Mouse (Mus musculus) heart, embryonic 11.5 days (tissue): ENCODE measurements around the gene Nfic. TPM values are rescaled to one million over a fixed set of nuclear protein-coding genes. Genes with fewer than 3 reads are reported as not detected.
A peak's percentile ranks its signal among the peaks of the same experiment; 100 is the strongest.

Source experiments
- ATAC-seq: fragments of 200-750 bp; cut with Nextera tagmentation; replicated peaks from 2 replicates; pipeline ENCODE4 v1.8.0; 2017; ENCODE audit warnings: moderate library complexity; ENCODE audit not compliant: insufficient number of reproducible peaks, low FRiP score, low TSS enrichment
- H3K27ac ChIP-seq: fragments of 300-500 bp; sonication (generic); 2 replicates; pipeline ENCODE4 v1.5.1; 2014; ENCODE audit warnings: mild to moderate bottlenecking, low read depth, low read length
- H3K27me3 ChIP-seq: fragments of 300-500 bp; sonication (generic); 2 replicates; pipeline ENCODE4 v1.6.1; 2014; ENCODE audit warnings: mild to moderate bottlenecking, low read length, mixed read lengths; ENCODE audit not compliant: control insufficient read depth, insufficient read depth
- H3K36me3 ChIP-seq: fragments of 300-500 bp; sonication (generic); 2 replicates; pipeline ENCODE4 v1.6.1; 2014; ENCODE audit warnings: mild to moderate bottlenecking, low read length, moderate library complexity, mixed read lengths; ENCODE audit not compliant: control insufficient read depth, insufficient read depth
- H3K4me1 ChIP-seq: fragments of 300-500 bp; sonication (generic); 2 replicates; pipeline ENCODE4 v1.6.1; 2014; ENCODE audit warnings: low read length; ENCODE audit not compliant: control insufficient read depth, insufficient read depth
- H3K4me2 ChIP-seq: fragments of 300-500 bp; sonication (generic); 2 replicates; pipeline ENCODE4 v1.6.1; 2014; ENCODE audit warnings: mild to moderate bottlenecking, moderate library complexity
- H3K4me3 ChIP-seq: fragments of 300-500 bp; sonication (generic); 2 replicates; pipeline ENCODE4 v1.5.1; 2014; ENCODE audit warnings: low read depth, low read length
- H3K9ac ChIP-seq: fragments of 300-500 bp; sonication (generic); 2 replicates; pipeline ENCODE4 v1.6.1; 2014; ENCODE audit warnings: mild to moderate bottlenecking, low read depth, low read length, moderate library complexity
- H3K9me3 ChIP-seq: fragments of 300-500 bp; sonication (generic); replicated peaks from 2 replicates; pipeline ENCODE4 v1.6.1; 2016; ENCODE audit warnings: low read length; ENCODE audit not compliant: control insufficient read depth
- WGBS: fragments of 180-500 bp; shearing (Covaris S2); extraction: QIAGEN DNeasy Blood & Tissue Kit; methylation state at CpG from one replicate; pipeline ENCODE4 v1.1.7; 2014; ENCODE audit not compliant: insufficient replicate concordance; 5-methylcytosine and 5-hydroxymethylcytosine counted together
- polyA plus RNA-seq: library from polyadenylated mRNA; unstranded; fragments of >200 nt; fragmentation: Nextera tagmentation; extraction: Ambion mirVana; gene quantifications from 2 replicates; pipeline ENCODE4 v1.2.1, GENCODE M21; 2014

The Nfic gene
- polyA plus RNA-seq, 1 experiment from 2014 or later = 28.1 TPM

DNA sequence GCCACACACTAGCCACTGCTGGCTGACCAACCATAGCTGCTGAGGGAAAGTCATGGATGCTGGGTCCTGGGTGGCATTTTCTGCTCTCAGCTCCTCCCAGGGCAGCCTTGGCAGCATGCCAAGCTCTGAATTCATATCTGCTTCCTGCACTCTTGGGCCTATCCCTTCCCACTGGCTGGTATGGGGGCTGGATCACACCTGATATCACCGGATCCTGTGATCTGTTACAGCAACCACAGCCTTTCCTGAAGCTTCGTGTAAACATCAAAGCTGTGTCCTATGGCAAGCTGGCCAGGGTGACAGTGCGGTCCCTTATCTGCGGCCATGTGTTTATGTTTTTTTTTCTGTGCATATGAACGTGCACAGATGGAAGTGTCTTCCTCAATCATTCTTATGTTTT, 73.4 kb downstream of the Nfic start:
- H3K4me1 ChIP-seq = peaks cover 31% of the 10 kb centered on the region
- ATAC-seq = no peak
- peak overlapping the region; percentile 57 for H3K27ac ChIP-seq
- peak overlapping the region; percentile 34; the same call in 1 of the 2 replicates for H3K9ac ChIP-seq
- H3K4me3 ChIP-seq = no peak overlapping the region; the same call in 1 of the 2 replicates
- H3K36me3 ChIP-seq = peaks cover 9% of the 10 kb centered on the region
- no peak overlapping the region for H3K4me2 ChIP-seq
- WGBS = 45% methylated on average over 5 of the region's 5 CpGs
- no peaks in the 10 kb centered on the region for H3K9me3 ChIP-seq
- no peaks in the 10 kb centered on the region for H3K27me3 ChIP-seq

- Histone ChIP-seq H3K27ac (no peak overlapping the region), H3K4me3 (no peak overlapping the region), H3K27me3 (no peaks in the 10 kb centered on the region), H3K9ac (no peak overlapping the region), H3K4me2 (no peak overlapping the region), H3K36me3 (no peaks in the 10 kb centered on the region), H3K9me3 (no peaks in the 10 kb centered on the region), H3K4me1 (peaks cover 30% of the 10 kb centered on the region)
- no peak for ATAC-seq
- 88% methylated on average over 6 of the region's 6 CpGs for WGBS
Observed at GRCm38 (mm10) chr10:81379809-81380378, 75.5 kb downstream of the Nfic start.

GRCm38 (mm10) chr10:81379183-81379553, 76.3 kb downstream of the Nfic start:
- Histone ChIP-seq H3K27ac (peak overlapping the region; percentile 77), H3K4me2 (peak overlapping the region; percentile 83), H3K4me1 (peaks cover 29% of the 10 kb centered on the region), H3K9ac (peak overlapping the region; percentile 97), H3K27me3 (no peaks in the 10 kb centered on the region), H3K36me3 (no peaks in the 10 kb centered on the region), H3K4me3 (peak overlapping the region; percentile 93), H3K9me3 (no peaks in the 10 kb centered on the region)
- ATAC-seq = no peak
- WGBS = 58% methylated on average over 3 of the region's 3 CpGs

- peak overlapping the region; percentile 93 for H3K4me3 ChIP-seq
- H3K9ac ChIP-seq = peak overlapping the region; percentile 97
- peaks cover 29% of the 10 kb centered on the region for H3K4me1 ChIP-seq
- H3K27ac ChIP-seq = peak overlapping the region; percentile 77
- under 1% methylated on average over 45 of the region's 46 CpGs for WGBS
- ATAC-seq = peak; percentile 96
- H3K9me3 ChIP-seq = no peaks in the 10 kb centered on the region
- peak overlapping the region; percentile 83 for H3K4me2 ChIP-seq
- H3K36me3 ChIP-seq = no peaks in the 10 kb centered on the region
- no peaks in the 10 kb centered on the region for H3K27me3 ChIP-seq
Observed at GRCm38 (mm10) chr10:81378553-81379182, 76.8 kb downstream of the Nfic start.

GRCm38 (mm10) chr10:81377793-81378552, 77.5 kb downstream of the Nfic start, which contains the start of gene Fzr1:
Gene Fzr1 (minus strand): TSS chr10:81378516.
- WGBS = under 1% methylated on average over 56 of the region's 59 CpGs

GRCm38 (mm10) chr10:81377362-81377664, 78.1 kb downstream of the Nfic start:
- H3K36me3 ChIP-seq = peaks cover 4% of the 10 kb centered on the region; the same call in 1 of the 2 replicates
- peak overlapping the region; percentile 97 for H3K9ac ChIP-seq
- H3K4me2 ChIP-seq = peak overlapping the region; percentile 83
- no peaks in the 10 kb centered on the region for H3K9me3 ChIP-seq
- H3K27ac ChIP-seq = no peak overlapping the region
- peaks cover 26% of the 10 kb centered on the region for H3K4me1 ChIP-seq
- no peaks in the 10 kb centered on the region for H3K27me3 ChIP-seq
- ATAC-seq = no peak
- WGBS = 43% methylated on average over 2 of the region's 2 CpGs
- peak overlapping the region; percentile 93 for H3K4me3 ChIP-seq

More at GRCm38 (mm10) chr10:81377793-81378552, 77.5 kb downstream of the Nfic start, which contains the start of gene Fzr1:
- no peak; the same call in 1 of the 2 replicates for ATAC-seq
- Histone ChIP-seq H3K36me3 (peaks cover 1% of the 10 kb centered on the region; the same call in 1 of the 2 replicates), H3K4me3 (peak within 1 kb of the TSS; percentile 93), H3K27me3 (no peaks in the 10 kb centered on the region), H3K4me2 (peak within 1 kb of the TSS; percentile 83), H3K4me1 (peaks cover 29% of the 10 kb centered on the region), H3K9me3 (no peaks in the 10 kb centered on the region), H3K9ac (peak within 1 kb of the TSS; percentile 97), H3K27ac (peak within 1 kb of the TSS; percentile 79)

GRCm38 (mm10) chr10:81376561-81377361, 78.7 kb downstream of the Nfic start:
- H3K9me3 ChIP-seq = no peaks in the 10 kb centered on the region
- H3K27me3 ChIP-seq = no peaks in the 10 kb centered on the region
- ATAC-seq = no peak
- H3K4me2 ChIP-seq = peak overlapping the region; percentile 83
- 0 out of 2 replicates have a peak overlapping the region, but pooled peaks have one; percentile 18 for H3K27ac ChIP-seq
- 32% methylated on average over 6 of the region's 6 CpGs for WGBS
- peak overlapping the region; percentile 93 for H3K4me3 ChIP-seq
- peak overlapping the region; percentile 97 for H3K9ac ChIP-seq
- peaks cover 21% of the 10 kb centered on the region for H3K4me1 ChIP-seq
- peaks cover 4% of the 10 kb centered on the region for H3K36me3 ChIP-seq

GRCm38 (mm10) chr10:81375322-81375721, 80.1 kb downstream of the Nfic start:
- Histone ChIP-seq H3K36me3 (peaks cover 13% of the 10 kb centered on the region), H3K4me3 (no peak overlapping the region), H3K4me1 (peaks cover 18% of the 10 kb centered on the region), H3K27ac (no peak overlapping the region), H3K27me3 (no peaks in the 10 kb centered on the region), H3K9me3 (no peaks in the 10 kb centered on the region), H3K9ac (no peak overlapping the region), H3K4me2 (no peak overlapping the region)
- 92% methylated on average over 10 of the region's 10 CpGs for WGBS
- no peak for ATAC-seq
